Mouse (Mus musculus) MEL (cell line): Measurements from ENCODE around the gene Hoxa3. TPM values are rescaled to one million over a fixed set of nuclear protein-coding genes. Genes with fewer than 3 reads are reported as not detected.

ENCODE experiments used
- DNase-seq: peaks from one replicate; pipeline ENCODE4 v3.0.0; 2011; ENCODE audit warnings: low read depth, low spot score
- H3K27ac ChIP-seq: 2 replicates; pipeline ENCODE4 v1.5.1; 2012; ENCODE audit warnings: low read depth, mild to moderate bottlenecking, control low read depth, low read length, moderate library complexity; ENCODE audit not compliant: control insufficient read depth
- H3K27me3 ChIP-seq, 2 experiments: fragments of 150-350 bp in 1 of 2; sonication (generic) in 1 of 2; 2 replicates each; pipeline ENCODE4 v1.6.1; 2012; ENCODE audit warnings: low read length in 2 of 2, mild to moderate bottlenecking in 2 of 2, improper control_type of control experiment in 1 of 2, moderate library complexity in 1 of 2; ENCODE audit not compliant: insufficient read depth in 2 of 2, control insufficient read depth in 1 of 2
- H3K36me3 ChIP-seq, 2 experiments: 2 replicates each; pipeline ENCODE4 v1.6.1; 2012 to 2014; ENCODE audit warnings: low read length in 2 of 2, improper control_type of control experiment in 1 of 2, inconsistent platforms in 1 of 2, mild to moderate bottlenecking in 1 of 2; ENCODE audit not compliant: insufficient read depth in 2 of 2, control insufficient read depth in 1 of 2
- H3K4me1 ChIP-seq, 2 experiments: fragments of 150-350 bp in 1 of 2; sonication (generic) in 1 of 2; 2 replicates each; pipeline ENCODE4 v1.6.1; 2012; ENCODE audit warnings: low read length in 2 of 2, improper control_type of control experiment in 1 of 2, mild to moderate bottlenecking in 1 of 2; ENCODE audit not compliant: insufficient read depth in 2 of 2, control insufficient read depth in 1 of 2
- H3K4me3 ChIP-seq, 2 experiments: fragments of 150-350 bp in 1 of 2; sonication (generic) in 1 of 2; 2 replicates each; pipeline ENCODE4 v1.5.1; 2012; ENCODE audit warnings: low read depth in 2 of 2, low read length in 2 of 2, mild to moderate bottlenecking in 2 of 2, moderate library complexity in 2 of 2, control low read depth in 1 of 2, improper control_type of control experiment in 1 of 2; ENCODE audit not compliant: control insufficient read depth in 1 of 2, insufficient read depth in 1 of 2
- H3K79me2 ChIP-seq: 2 replicates; pipeline ENCODE4 v1.6.1; 2012; ENCODE audit warnings: mild to moderate bottlenecking, low read length, moderate library complexity; ENCODE audit not compliant: control insufficient read depth, poor library complexity, insufficient read depth
- H3K9ac ChIP-seq: 2 replicates; pipeline ENCODE4 v1.6.1; 2012; ENCODE audit warnings: low read depth, mild to moderate bottlenecking, control low read depth, low read length, moderate library complexity; ENCODE audit not compliant: control insufficient read depth, poor library complexity, severe bottlenecking
- H3K9me3 ChIP-seq: fragments of 150-350 bp; sonication (generic); replicated peaks from 2 replicates; pipeline ENCODE4 v1.6.1; 2012; ENCODE audit warnings: mild to moderate bottlenecking, low read length, improper control_type of control experiment, moderate library complexity; ENCODE audit not compliant: insufficient read depth
- BHLHE40 ChIP-seq: IDR thresholded peaks from 2 replicates; pipeline ENCODE4 v1.6.1; 2012; ENCODE audit warnings: low read depth, mild to moderate bottlenecking, inconsistent platforms, low read length, improper control_type of control experiment, borderline replicate concordance
- ELF1 ChIP-seq: IDR thresholded peaks from 2 replicates; pipeline ENCODE4 v1.6.1; 2014; ENCODE audit warnings: low read depth, mild to moderate bottlenecking, inconsistent platforms, low read length, improper control_type of control experiment, moderate library complexity
- ETS1 ChIP-seq: IDR thresholded peaks from 2 replicates; pipeline ENCODE4 v1.6.1; 2012; ENCODE audit warnings: low read depth, mild to moderate bottlenecking, inconsistent platforms, low read length, improper control_type of control experiment, moderate library complexity
- GABPA ChIP-seq: IDR thresholded peaks from 2 replicates; pipeline ENCODE4 v1.6.1; 2012; ENCODE audit warnings: low read depth, mild to moderate bottlenecking, inconsistent platforms, low read length, improper control_type of control experiment, moderate library complexity
- KAT2A ChIP-seq: conservative IDR thresholded peaks from 2 replicates; pipeline ENCODE4 v1.6.1; 2012; ENCODE audit warnings: low read depth, low read length, improper control_type of control experiment, inconsistent platforms
- MAX ChIP-seq: IDR thresholded peaks from 2 replicates; pipeline ENCODE4 v1.6.1; 2011; ENCODE audit warnings: low read length, improper control_type of control experiment
- MAZ ChIP-seq: IDR thresholded peaks from 2 replicates; pipeline ENCODE4 v1.6.1; 2012; ENCODE audit warnings: low read depth, mild to moderate bottlenecking, inconsistent platforms, low read length, improper control_type of control experiment
- MEF2A ChIP-seq: IDR thresholded peaks from 2 replicates; pipeline ENCODE4 v1.6.1; 2014; ENCODE audit warnings: low read depth, mild to moderate bottlenecking, inconsistent platforms, low read length, improper control_type of control experiment; ENCODE audit not compliant: poor library complexity, insufficient replicate concordance, severe bottlenecking; ENCODE audit errors: extremely low read depth
- MXI1 ChIP-seq: IDR thresholded peaks from 2 replicates; pipeline ENCODE4 v1.6.1; 2011; ENCODE audit warnings: mild to moderate bottlenecking, low read depth, low read length, improper control_type of control experiment
- NELFE ChIP-seq: IDR thresholded peaks from 2 replicates; pipeline ENCODE4 v1.6.1; 2011; ENCODE audit warnings: low read depth, low read length, improper control_type of control experiment
- NRF1 ChIP-seq: IDR thresholded peaks from 2 replicates; pipeline ENCODE4 v1.6.1; 2014; ENCODE audit warnings: low read depth, mild to moderate bottlenecking, inconsistent platforms, low read length, improper control_type of control experiment, moderate library complexity; ENCODE audit not compliant: poor library complexity, insufficient read depth, severe bottlenecking
- POLR2A ChIP-seq, 2 experiments: IDR thresholded peaks; 2 replicates each; pipeline ENCODE4 v1.6.1; 2011 to 2012; ENCODE audit warnings: low read length in 2 of 2, mild to moderate bottlenecking in 2 of 2, control low read depth in 1 of 2, improper control_type of control experiment in 1 of 2, low read depth in 1 of 2, moderate library complexity in 1 of 2; ENCODE audit not compliant: control insufficient read depth in 1 of 2, insufficient read depth in 1 of 2, poor library complexity in 1 of 2
- POLR2AphosphoS2 ChIP-seq: IDR thresholded peaks from 2 replicates; pipeline ENCODE4 v1.6.1; 2011; ENCODE audit warnings: low read length, improper control_type of control experiment
- POLR2AphosphoS5 ChIP-seq: IDR thresholded peaks from 2 replicates; pipeline ENCODE4 v1.6.1; 2012; ENCODE audit warnings: low read depth, borderline replicate concordance, mild to moderate bottlenecking, inconsistent platforms, low read length, moderate library complexity, mixed read lengths
- TAL1 ChIP-seq: IDR thresholded peaks from 2 replicates; pipeline ENCODE4 v1.6.1; 2012; ENCODE audit warnings: mild to moderate bottlenecking, inconsistent platforms, low read length, moderate library complexity, mixed read lengths
- TCF12 ChIP-seq: IDR thresholded peaks from 2 replicates; pipeline ENCODE4 v1.6.1; 2014; ENCODE audit warnings: low read depth, mild to moderate bottlenecking, inconsistent platforms, low read length, improper control_type of control experiment, moderate library complexity
- UBTF ChIP-seq: IDR thresholded peaks from 2 replicates; pipeline ENCODE4 v1.6.1; 2012; ENCODE audit warnings: low read depth, mild to moderate bottlenecking, inconsistent platforms, low read length, improper control_type of control experiment, moderate library complexity, borderline replicate concordance; ENCODE audit not compliant: insufficient read depth
- USF2 ChIP-seq, 2 experiments: IDR thresholded peaks; 2 replicates each; pipeline ENCODE4 v1.6.1; 2011 to 2012; ENCODE audit warnings: improper control_type of control experiment in 2 of 2, low read length in 2 of 2, borderline replicate concordance in 1 of 2, inconsistent platforms in 1 of 2, low read depth in 1 of 2, mild to moderate bottlenecking in 1 of 2; ENCODE audit not compliant: insufficient read depth in 1 of 2
- ZMIZ1 ChIP-seq: IDR thresholded peaks from 2 replicates; pipeline ENCODE4 v1.6.1; 2012; ENCODE audit warnings: low read depth, mild to moderate bottlenecking, inconsistent platforms, low read length, improper control_type of control experiment, moderate library complexity
- polyA plus RNA-seq, 2 experiments: library from polyadenylated mRNA; stranded (reverse) in 1 of 2; unstranded in 1 of 2; fragments of >175 nt in 1 of 2; fragments of >200 nt in 1 of 2; gene quantifications; 2 replicates each; pipeline versions ENCODE4 v1.2.1 to v1.2.4; 2012; ENCODE audit warnings: low replicate concordance in 2 of 2, low read depth in 1 of 2; ENCODE audit not compliant: insufficient read length in 2 of 2, insufficient read depth in 1 of 2, missing spikeins in 1 of 2
- total RNA-seq: library from RNA; depleted of rRNA; stranded (reverse); fragments of 300-350 nt; gene quantifications from 2 replicates; pipeline ENCODE4 v1.2.3, GENCODE M21; 2012

Hoxa3 gene
- total and polyA plus RNA-seq, 3 experiments = not detected

DNA sequence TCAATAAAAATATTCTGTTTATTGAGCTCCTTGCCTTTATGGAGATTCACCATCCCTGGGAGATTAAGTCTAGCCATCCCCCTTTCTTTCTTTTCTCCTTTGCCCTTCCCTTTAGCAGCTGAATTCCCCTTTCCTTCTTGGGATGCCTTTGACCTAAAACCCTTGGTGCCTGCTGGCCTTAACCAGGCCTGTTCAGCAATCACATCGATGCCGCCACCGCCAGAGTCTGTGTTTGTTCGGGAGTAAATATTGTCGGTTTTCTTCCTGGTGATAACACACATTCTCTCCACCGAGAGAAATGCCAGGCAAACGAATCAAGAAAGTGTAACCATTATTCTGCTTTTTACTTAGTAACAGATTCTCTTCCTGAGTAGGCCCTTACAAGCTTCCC is 25.0 kb upstream of the Hoxa3 start:
- H3K27me3 ChIP-seq = no peaks in the 10 kb centered on the region

DNA sequence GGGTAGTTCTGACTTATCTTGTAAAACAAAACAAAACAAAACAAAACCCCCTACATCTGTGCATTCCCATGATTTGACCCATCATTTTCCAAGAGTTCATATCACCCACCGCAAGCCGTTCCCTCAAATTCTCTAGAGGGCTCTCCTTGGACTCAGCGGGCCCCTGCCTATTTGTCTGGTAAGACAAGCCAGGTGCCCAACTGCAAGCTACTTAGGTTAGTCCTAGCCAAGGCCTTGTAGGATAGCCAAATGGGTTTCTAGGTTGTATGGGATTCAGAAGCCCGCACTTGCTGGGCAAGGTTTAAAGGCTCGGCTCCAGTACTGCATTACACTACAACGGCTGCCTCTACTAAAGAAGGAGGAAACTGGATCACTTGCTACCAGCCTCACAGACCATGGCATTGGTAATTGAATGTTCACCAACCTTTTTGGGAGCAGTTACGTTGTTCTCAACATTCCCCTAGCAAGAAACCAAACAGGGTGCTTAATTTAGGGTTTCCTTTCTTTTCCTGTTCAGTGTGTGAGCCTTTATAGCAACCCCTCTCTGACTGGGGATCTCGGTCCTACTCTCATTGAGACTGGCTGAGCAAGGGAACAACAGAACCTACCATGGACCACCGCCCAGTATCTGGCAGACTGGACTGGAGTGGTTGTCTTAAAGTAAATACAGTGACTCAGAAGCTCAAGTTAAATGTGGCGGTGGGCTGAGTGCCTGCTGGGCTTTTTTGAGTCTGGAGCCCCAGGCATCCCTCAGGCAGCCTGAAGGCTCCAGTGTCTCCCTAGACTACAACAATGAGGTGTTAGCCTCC is 24.4 kb upstream of the Hoxa3 start:
- no peaks in the 10 kb centered on the region for H3K79me2 ChIP-seq
- H3K36me3 ChIP-seq = no peaks in the 10 kb centered on the region
- no peaks in the 10 kb centered on the region for H3K27me3 ChIP-seq

More for the DNA sequence above, 25.0 kb upstream of the Hoxa3 start:
- no peak overlapping the region for H3K27ac ChIP-seq
- H3K36me3 ChIP-seq = no peaks in the 10 kb centered on the region
- H3K79me2 ChIP-seq = no peaks in the 10 kb centered on the region
- H3K9ac ChIP-seq = no peak overlapping the region
- TF ChIP-seq ELF1 (no peak), ZMIZ1 (no peak), MAX (no peak), UBTF (no peak), NRF1 (no peak), MAZ (no peak), USF2 (IDR thresholded peaks at IDR 0.05; ENCODE audit: borderline replicate concordance in 1 of 2, insufficient read depth in 1 of 2, low read depth in 1 of 2, low read length in 2 of 2) (no peak)
- TF ChIP-seq, all 39 proteins: peak for 0
- no peaks in the 10 kb centered on the region for H3K9me3 ChIP-seq
- H3K4me3 ChIP-seq = no peak overlapping the region
- DNase-seq = no peak
- no peaks in the 10 kb centered on the region for H3K4me1 ChIP-seq

More for the DNA sequence above, 24.4 kb upstream of the Hoxa3 start:
- H3K9ac ChIP-seq = no peak overlapping the region
- no peaks in the 10 kb centered on the region for H3K4me1 ChIP-seq
- DNase-seq = no peak
- H3K9me3 ChIP-seq = no peaks in the 10 kb centered on the region
- H3K4me3 ChIP-seq = no peak overlapping the region
- no peak overlapping the region for H3K27ac ChIP-seq
- no peak for TF ChIP-seq TCF12
- no peak for TF ChIP-seq NELFE
- TF ChIP-seq BHLHE40 = no peak
- TF ChIP-seq ZMIZ1 = no peak
- TF ChIP-seq MAX = no peak
- TF ChIP-seq MEF2A = no peak
- no peak for TF ChIP-seq MXI1
- TF ChIP-seq UBTF = no peak
- no peak for TF ChIP-seq POLR2AphosphoS5
- no peak for TF ChIP-seq MAZ
- no peak for TF ChIP-seq POLR2AphosphoS2
- TF ChIP-seq KAT2A = no peak
- no peak for TF ChIP-seq POLR2A (IDR thresholded peaks at IDR 0.05; ENCODE audit: control insufficient read depth in 1 of 2, insufficient read depth in 1 of 2, low read depth in 1 of 2, low read length in 2 of 2, poor library complexity in 1 of 2)
- TF ChIP-seq ETS1 = no peak
- no peak for TF ChIP-seq GABPA
- no peak for TF ChIP-seq TAL1
